Mouse (Mus musculus): ENCODE measurements around the gene Armc7. TPM values are rescaled to one million over a fixed set of nuclear protein-coding genes. Genes with fewer than 3 reads are reported as not detected.

Armc7 gene
- polyA plus RNA-seq, 1 experiment = 11.6 TPM

- no peaks in the 10 kb centered on the region for H3K4me1 ChIP-seq (ENCODE audit: control insufficient read depth, insufficient read depth, low read length)
- WGBS = 77% methylated on average over 3 of the region's 3 CpGs
- no peak for TF ChIP-seq POLR2A (IDR thresholded peaks at IDR 0.05; ENCODE audit: borderline replicate concordance, extremely low read depth, low read depth, low read length)
- no peak for TF ChIP-seq CTCF (IDR thresholded peaks at IDR 0.05; ENCODE audit: insufficient read depth, low read length)
- H3K4me3 ChIP-seq (replicated peaks; ENCODE audit: extremely low read depth, low read depth, low read length) = no peak overlapping the region
- no peak for DNase-seq
Observed at GRCm38 (mm10) chr11:115439326-115439725, 36.1 kb upstream of the Armc7 start.

GRCm38 (mm10) chr11:115439906-115440595 lies 35.4 kb upstream of the Armc7 start, which contains the start of gene Trim80:
Trim80 (plus strand) TSS chr11:115440545.
- Histone ChIP-seq H3K4me3 (replicated peaks; ENCODE audit: extremely low read depth, low read depth, low read length) (no peak within 1 kb of the TSS), H3K4me1 (ENCODE audit: control insufficient read depth, insufficient read depth, low read length) (no peaks in the 10 kb centered on the region)
- 96% methylated on average over 9 of the region's 9 CpGs for WGBS
- DNase-seq = no peak
- TF ChIP-seq POLR2A (IDR thresholded peaks at IDR 0.05; ENCODE audit: borderline replicate concordance, extremely low read depth, low read depth, low read length) (no peak), CTCF (IDR thresholded peaks at IDR 0.05; ENCODE audit: insufficient read depth, low read length) (no peak)

GRCm38 (mm10) chr11:115441417-115441816 lies 34.0 kb upstream of the Armc7 start:
- DNase-seq = no peak
- Histone ChIP-seq H3K4me1 (ENCODE audit: control insufficient read depth, insufficient read depth, low read length) (no peaks in the 10 kb centered on the region), H3K4me3 (replicated peaks; ENCODE audit: extremely low read depth, low read depth, low read length) (no peak overlapping the region)
- WGBS = 72% methylated on average over 15 of the region's 15 CpGs
- no peak for TF ChIP-seq POLR2A (IDR thresholded peaks at IDR 0.05; ENCODE audit: borderline replicate concordance, extremely low read depth, low read depth, low read length)

- no peak for TF ChIP-seq POLR2A (IDR thresholded peaks at IDR 0.05; ENCODE audit: borderline replicate concordance, extremely low read depth, low read depth, low read length)
- TF ChIP-seq CTCF (IDR thresholded peaks at IDR 0.05; ENCODE audit: insufficient read depth, low read length) = no peak
- H3K4me3 ChIP-seq (replicated peaks; ENCODE audit: extremely low read depth, low read depth, low read length) = no peak overlapping the region
- H3K4me1 ChIP-seq (ENCODE audit: control insufficient read depth, insufficient read depth, low read length) = no peaks in the 10 kb centered on the region
- no peak for DNase-seq
- 23% methylated on average over 3 of the region's 3 CpGs for WGBS
Observed at GRCm38 (mm10) chr11:115446906-115447305, 28.6 kb upstream of the Armc7 start.

GRCm38 (mm10) chr11:115447321-115447885 lies 28.1 kb upstream of the Armc7 start:
- no peak overlapping the region for H3K4me3 ChIP-seq (replicated peaks; ENCODE audit: extremely low read depth, low read depth, low read length)

GRCm38 (mm10) chr11:115448075-115448474 lies 27.4 kb upstream of the Armc7 start:
- Histone ChIP-seq H3K4me3 (replicated peaks; ENCODE audit: extremely low read depth, low read depth, low read length) (no peak overlapping the region), H3K4me1 (ENCODE audit: control insufficient read depth, insufficient read depth, low read length) (no peaks in the 10 kb centered on the region)
- no peak for DNase-seq
- no peak for TF ChIP-seq POLR2A (IDR thresholded peaks at IDR 0.05; ENCODE audit: borderline replicate concordance, extremely low read depth, low read depth, low read length)
- no peak for TF ChIP-seq CTCF (IDR thresholded peaks at IDR 0.05; ENCODE audit: insufficient read depth, low read length)
- 90% methylated on average over 16 of the region's 16 CpGs for WGBS

More at GRCm38 (mm10) chr11:115447321-115447885, 28.1 kb upstream of the Armc7 start:
- no peak for DNase-seq
- TF ChIP-seq POLR2A (IDR thresholded peaks at IDR 0.05; ENCODE audit: borderline replicate concordance, extremely low read depth, low read depth, low read length) = no peak
- no peak for TF ChIP-seq CTCF (IDR thresholded peaks at IDR 0.05; ENCODE audit: insufficient read depth, low read length)
- H3K4me1 ChIP-seq (ENCODE audit: control insufficient read depth, insufficient read depth, low read length) = no peaks in the 10 kb centered on the region
- WGBS = 80% methylated on average over 11 of the region's 11 CpGs

GRCm38 (mm10) chr11:115448998-115449397 lies 26.5 kb upstream of the Armc7 start:
- 74% methylated on average over 7 of the region's 7 CpGs for WGBS
- no peak for DNase-seq
- no peaks in the 10 kb centered on the region for H3K4me1 ChIP-seq (ENCODE audit: control insufficient read depth, insufficient read depth, low read length)
- H3K4me3 ChIP-seq (replicated peaks; ENCODE audit: extremely low read depth, low read depth, low read length) = no peak overlapping the region
- TF ChIP-seq POLR2A (IDR thresholded peaks at IDR 0.05; ENCODE audit: borderline replicate concordance, extremely low read depth, low read depth, low read length) = no peak
- TF ChIP-seq CTCF (IDR thresholded peaks at IDR 0.05; ENCODE audit: insufficient read depth, low read length) = no peak

GRCm38 (mm10) chr11:115450176-115450575 lies 25.3 kb upstream of the Armc7 start:
- DNase-seq = no peak
- 80% methylated on average over 7 of the region's 7 CpGs for WGBS
- no peaks in the 10 kb centered on the region for H3K4me1 ChIP-seq (ENCODE audit: control insufficient read depth, insufficient read depth, low read length)
- no peak overlapping the region for H3K4me3 ChIP-seq (replicated peaks; ENCODE audit: extremely low read depth, low read depth, low read length)
- TF ChIP-seq CTCF (IDR thresholded peaks at IDR 0.05; ENCODE audit: insufficient read depth, low read length) (no peak), POLR2A (IDR thresholded peaks at IDR 0.05; ENCODE audit: borderline replicate concordance, extremely low read depth, low read depth, low read length) (no peak)

GRCm38 (mm10) chr11:115451781-115452241 lies 23.7 kb upstream of the Armc7 start:
- 73% methylated on average over 8 of the region's 8 CpGs for WGBS
- Histone ChIP-seq H3K4me1 (ENCODE audit: control insufficient read depth, insufficient read depth, low read length) (no peaks in the 10 kb centered on the region), H3K4me3 (replicated peaks; ENCODE audit: extremely low read depth, low read depth, low read length) (no peak overlapping the region)
- TF ChIP-seq POLR2A (IDR thresholded peaks at IDR 0.05; ENCODE audit: borderline replicate concordance, extremely low read depth, low read depth, low read length) = no peak
- no peak for TF ChIP-seq CTCF (IDR thresholded peaks at IDR 0.05; ENCODE audit: insufficient read depth, low read length)
- DNase-seq = no peak
